In the genomic region with DNA sequence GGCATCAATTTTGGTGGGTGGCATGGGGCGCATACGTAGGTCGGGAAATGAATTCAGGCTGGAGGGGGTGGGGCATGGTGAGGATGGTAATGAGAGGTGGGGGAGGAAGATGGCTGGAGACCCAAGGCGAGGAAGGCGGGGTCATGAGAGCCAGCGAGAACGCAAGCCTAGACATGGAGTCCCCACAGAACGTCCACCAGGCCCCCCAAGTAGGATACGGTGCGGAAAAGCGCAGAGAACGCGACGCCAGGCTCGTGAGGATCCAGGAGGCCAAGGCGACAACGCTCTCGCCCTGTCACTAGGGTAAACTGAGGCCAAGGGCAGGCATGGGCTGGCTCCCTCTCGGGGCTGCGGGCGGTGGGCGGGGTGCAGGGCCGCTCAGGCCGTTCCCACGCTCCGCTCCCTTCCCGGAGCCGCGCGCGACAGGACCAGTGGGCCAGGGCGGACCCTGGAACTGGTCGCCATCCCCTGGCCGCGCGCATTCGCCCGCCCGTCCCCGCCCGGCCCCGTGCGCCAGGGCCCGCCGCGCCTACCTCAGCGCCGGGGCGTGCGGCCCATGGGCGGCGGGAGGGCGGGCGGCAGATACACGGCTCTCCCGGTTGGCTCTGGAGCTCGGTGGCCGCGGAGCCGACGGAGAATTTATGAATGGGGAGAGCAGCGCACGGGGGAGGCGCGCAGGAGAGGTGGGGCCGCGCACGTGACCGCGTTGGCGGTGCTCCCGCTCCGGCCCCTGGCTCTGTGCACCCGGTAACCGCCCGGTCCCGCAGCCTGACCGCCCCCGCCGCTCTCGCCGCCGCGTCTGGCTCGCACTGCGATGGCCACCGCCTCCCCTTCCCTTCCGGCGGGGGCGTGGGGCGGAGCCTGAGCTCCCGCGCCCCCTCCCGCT, we compare ENCODE assay signal across 8 mouse cellular contexts. TPM values are rescaled to one million over a fixed set of nuclear protein-coding genes. Genes with fewer than 3 reads are reported as not detected.
DNase-seq lines count a peak whose midpoint lies in the region; ATAC-seq and TF ChIP-seq lines count a peak whose summit lies in the region.

TSS of gene Atp5d (plus strand) at position 80 of the 886 bp plus-strand sequence.

- peak within 1 kb of the TSS; percentile 94 for H3K9ac ChIP-seq in embryonic facial prominence, embryonic 12.5 days
- peak within 1 kb of the TSS; percentile 86 for H3K9ac ChIP-seq in midbrain, embryonic 12.5 days (replicated peaks)
- peak within 1 kb of the TSS; percentile 68 for H3K9ac ChIP-seq in stomach, postnatal 0 days (ENCODE audit: low read length)

- no peak for TF ChIP-seq EP300 in stomach, postnatal 0 days (optimal IDR thresholded peaks at IDR 0.05)

- DNase-seq in adrenal gland, adult 18-20 months (ENCODE audit: low spot score in 2 of 2) = peak; percentile 67 to 78
- DNase-seq in heart, adult 8-10 months (ENCODE audit: low spot score) = no peak
- peak; percentile 74 for DNase-seq in kidney, adult 18-20 months
- DNase-seq in limb, embryonic 10.5 days (ENCODE audit: low spot score) = peak; percentile 62
- DNase-seq in stomach, postnatal 0 days (ENCODE audit: low spot score) = peak; percentile 77

- H3K79me2 ChIP-seq in C2C12 (ENCODE audit: control insufficient read depth, insufficient read depth) = peaks cover 17% of the 10 kb centered on the region

- peak within 1 kb of the TSS; percentile 88 for H3ac ChIP-seq in C2C12 (ENCODE audit: control insufficient read depth, insufficient read length, low read depth)

- H3K27ac ChIP-seq in embryonic facial prominence, embryonic 12.5 days = peak within 1 kb of the TSS; percentile 77
- H3K27ac ChIP-seq in limb, embryonic 10.5 days = peak within 1 kb of the TSS; percentile 88
- H3K27ac ChIP-seq in midbrain, embryonic 12.5 days (replicated peaks) = peak within 1 kb of the TSS; percentile 91
- H3K27ac ChIP-seq in stomach, postnatal 0 days (replicated peaks) = peak within 1 kb of the TSS; percentile 76

- H3K27me3 ChIP-seq in C2C12 (ENCODE audit: control insufficient read depth, insufficient read depth, insufficient read length) = no peaks in the 10 kb centered on the region
- peaks cover 41% of the 10 kb centered on the region for H3K27me3 ChIP-seq in embryonic facial prominence, embryonic 12.5 days
- peaks cover 67% of the 10 kb centered on the region for H3K27me3 ChIP-seq in limb, embryonic 10.5 days (ENCODE audit: low read depth, poor library complexity, severe bottlenecking)
- peaks cover 38% of the 10 kb centered on the region for H3K27me3 ChIP-seq in midbrain, embryonic 12.5 days
- H3K27me3 ChIP-seq in stomach, postnatal 0 days (ENCODE audit: control insufficient read depth, insufficient read depth, low read length) = no peaks in the 10 kb centered on the region

- peaks cover 15% of the 10 kb centered on the region for H3K79me3 ChIP-seq in C2C12 (ENCODE audit: low read depth)

- H3K4me1 ChIP-seq in embryonic facial prominence, embryonic 12.5 days = peaks cover 37% of the 10 kb centered on the region
- H3K4me1 ChIP-seq in limb, embryonic 10.5 days = peaks cover 67% of the 10 kb centered on the region
- H3K4me1 ChIP-seq in midbrain, embryonic 12.5 days = peaks cover 61% of the 10 kb centered on the region
- H3K4me1 ChIP-seq in stomach, postnatal 0 days (replicated peaks; ENCODE audit: control insufficient read depth, insufficient read depth) = peaks cover 5% of the 10 kb centered on the region; the same call in 1 of the 2 replicates

- peak within 1 kb of the TSS; percentile 37 for H3K4me3 ChIP-seq in C2C12 (ENCODE audit: insufficient read depth, poor library complexity, severe bottlenecking)
- peak within 1 kb of the TSS; percentile 81 for H3K4me3 ChIP-seq in embryonic facial prominence, embryonic 12.5 days
- H3K4me3 ChIP-seq in limb, embryonic 10.5 days = peak within 1 kb of the TSS; percentile 85
- peak within 1 kb of the TSS; percentile 66 for H3K4me3 ChIP-seq in midbrain, embryonic 12.5 days
- peak within 1 kb of the TSS; percentile 58 for H3K4me3 ChIP-seq in stomach, postnatal 0 days (ENCODE audit: low read depth, low read length)

- H3K36me3 ChIP-seq in C2C12 (ENCODE audit: control insufficient read depth, insufficient read depth) = peaks cover 6% of the 10 kb centered on the region
- H3K36me3 ChIP-seq in embryonic facial prominence, embryonic 12.5 days = peaks cover 15% of the 10 kb centered on the region
- peaks cover 33% of the 10 kb centered on the region for H3K36me3 ChIP-seq in limb, embryonic 10.5 days
- peaks cover 18% of the 10 kb centered on the region for H3K36me3 ChIP-seq in midbrain, embryonic 12.5 days
- peaks cover 2% of the 10 kb centered on the region; the same call in 1 of the 2 replicates for H3K36me3 ChIP-seq in stomach, postnatal 0 days (ENCODE audit: control insufficient read depth, insufficient read depth, low read length)

- ATAC-seq in embryonic facial prominence, embryonic 12.5 days (ENCODE audit: insufficient number of reproducible peaks, insufficient read depth, low FRiP score, low TSS enrichment) = no peak
- 0 out of 2 replicates have a peak, but pooled peaks have one; percentile 3 for ATAC-seq in midbrain, embryonic 12.5 days (ENCODE audit: low FRiP score, low read depth)
- peak; percentile 2; the same call in 1 of the 2 replicates for ATAC-seq in stomach, postnatal 0 days (ENCODE audit: low FRiP score, low TSS enrichment)

- no peak for TF ChIP-seq CTCF in C2C12 (IDR thresholded peaks at IDR 0.05; ENCODE audit: control insufficient read depth, insufficient read depth, insufficient read length)
- no peak for TF ChIP-seq CTCF in stomach, postnatal 0 days (IDR thresholded peaks at IDR 0.05; ENCODE audit: low read depth)

- no peaks in the 10 kb centered on the region for H3K9me3 ChIP-seq in embryonic facial prominence, embryonic 12.5 days
- 0 out of 2 replicates have a peak, but pooled peaks cover 2% of the 10 kb centered on the region for H3K9me3 ChIP-seq in limb, embryonic 10.5 days (replicated peaks)
- H3K9me3 ChIP-seq in midbrain, embryonic 12.5 days = no peaks in the 10 kb centered on the region
- no peaks in the 10 kb centered on the region for H3K9me3 ChIP-seq in stomach, postnatal 0 days (ENCODE audit: control insufficient read depth, low read length)

- under 1% methylated on average over 85 of the region's 94 CpGs for WGBS in embryonic facial prominence, embryonic 12.5 days
- WGBS in limb, embryonic 10.5 days = under 1% methylated on average over 87 of the region's 94 CpGs
- WGBS in midbrain, embryonic 12.5 days = under 1% methylated on average over 63 of the region's 94 CpGs
- WGBS in stomach, postnatal 0 days = 2% methylated on average over 34 of the region's 94 CpGs

- H3K4me2 ChIP-seq in embryonic facial prominence, embryonic 12.5 days (replicated peaks) = peak within 1 kb of the TSS; percentile 96
- H3K4me2 ChIP-seq in midbrain, embryonic 12.5 days (replicated peaks) = peak within 1 kb of the TSS; percentile 95
- H3K4me2 ChIP-seq in stomach, postnatal 0 days (replicated peaks; ENCODE audit: low read depth) = peak within 1 kb of the TSS; percentile 96

TF ChIP-seq in C2C12, 6 proteins besides CTCF, POLR2A, EP300 and RAD21:
- TF ChIP-seq MAX (IDR thresholded peaks at IDR 0.05) (no peak), USF1 (IDR thresholded peaks at IDR 0.05; ENCODE audit: low read depth) (peak; percentile 70)
TF ChIP-seq in C2C12: peak in this region for 1.

RNA-seq across cellular contexts. Expression of gene Atp5d, which starts in this region (rescaled TPM):
- 720 TPM for polyA plus RNA-seq in C2C12 (2012; fragmentation: generic; extraction: Trizol)
- 1,000 to 10,000 TPM in 1 of 2 experiments, 100 to 1,000 TPM in 1; 593 to 1,133 TPM for total RNA-seq in adrenal gland, adult 18-20 months (2021)
- polyA plus RNA-seq in embryonic facial prominence, embryonic 12.5 days (2016; fragmentation: Nextera tagmentation; extraction: Ambion mirVana) = 457 and 481 TPM in 2 replicates
- total RNA-seq in heart, adult 8-10 months (2022) = 1,000 to 10,000 TPM; 1,050 to 1,135 (median 1,101) TPM
- 487 and 503 TPM in 2 replicates for polyA plus RNA-seq in limb, embryonic 10.5 days (2016; fragmentation: Nextera tagmentation; extraction: Ambion mirVana)
- polyA plus RNA-seq in midbrain, embryonic 12.5 days (2016; fragmentation: Nextera tagmentation; extraction: Ambion mirVana) = 379 and 384 TPM in 2 replicates
- 679 and 705 TPM in 2 replicates for polyA plus RNA-seq in stomach, postnatal 0 days (2015; fragmentation: Nextera tagmentation; extraction: Ambion mirVana)
